Mouse (Mus musculus) small intestine, adult 2 months (tissue): ENCODE data around the gene Hydin.

ENCODE experiments used
- CTCF ChIP-seq: fragments of 200-500 bp; IDR thresholded peaks from 2 replicates; pipeline ENCODE4 v1.5.1; 2012; ENCODE audit warnings: low read depth, mild to moderate bottlenecking, control low read depth, inconsistent platforms, low read length, moderate library complexity, mixed read lengths; ENCODE audit not compliant: insufficient replicate concordance, insufficient read length; ENCODE audit errors: extremely low read depth
- POLR2A ChIP-seq: fragments of 200-500 bp; IDR thresholded peaks from 2 replicates; pipeline ENCODE4 v1.6.1; 2012; ENCODE audit warnings: low read depth, mild to moderate bottlenecking, control low read depth, inconsistent platforms, low read length, moderate library complexity

DNA sequence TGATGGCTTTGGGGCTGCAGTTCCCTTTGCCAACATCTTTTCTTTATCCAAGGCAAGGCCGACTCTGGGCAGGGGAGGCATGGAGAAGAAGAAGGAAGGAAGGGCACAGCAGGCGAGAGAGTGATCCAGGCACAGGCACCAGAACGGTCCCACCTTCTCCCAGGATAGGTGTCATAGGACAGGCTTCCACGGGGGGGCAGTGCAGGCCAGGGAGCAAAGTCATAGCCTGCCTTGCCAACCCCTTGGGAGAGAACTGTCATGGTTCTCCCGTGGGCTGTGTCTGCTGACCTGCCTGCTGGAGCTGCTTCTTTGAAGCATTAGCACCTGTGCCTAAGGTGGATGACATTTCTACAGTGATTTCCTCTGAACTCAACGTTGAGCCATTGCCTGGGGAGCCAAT is 379.3 kb downstream of the Hydin start:
- peak; percentile 76 for TF ChIP-seq CTCF
- no peak for TF ChIP-seq POLR2A
